12 mouse cellular contexts compared by ENCODE assay signal in genomic region chr12:17557967-17558345, GRCm38 (mm10). TPM values are rescaled to one million over a fixed set of nuclear protein-coding genes. Genes with fewer than 3 reads are reported as not detected.
A peak's percentile ranks its signal among the peaks of the same experiment; 100 is the strongest.
DNase-seq lines count a peak whose midpoint lies in the region; ATAC-seq lines count a peak whose summit lies in the region.
"Had no signal": no experiment of that assay in that cellular context is flagged by ENCODE, and none has a peak within 500 bp of the region (broad histone marks: within the 10 kb centered on the region; RNA-seq: fewer than 3 reads in every experiment).

No protein-coding gene starts in this region.

- DNase-seq in right cerebral cortex, postnatal 14 days: peak; percentile 26
- no peak for DNase-seq in right cerebral cortex, postnatal 25 days
- peak; percentile 86 to 90 for DNase-seq in cerebellum, postnatal 14 days
- DNase-seq in hindbrain, embryonic 11.5 days (ENCODE audit: low spot score): peak; percentile 36
- no peak for DNase-seq in T-cell, adult 2 months (ENCODE audit: low spot score)
- DNase-seq in liver, embryonic 11.5 days (ENCODE audit: low spot score): no peak
- DNase-seq: kidney, postnatal 14 days had no signal

- no peak overlapping the region for H3K4me3 ChIP-seq in hindbrain, embryonic 11.5 days (ENCODE audit: low read depth, low read length)
- H3K4me3 ChIP-seq in neural tube, embryonic 14.5 days (ENCODE audit: low read depth, low read length): no peak overlapping the region
- H3K4me3 ChIP-seq in liver, embryonic 11.5 days (ENCODE audit: low read depth, low read length): no peak overlapping the region
- H3K4me3 ChIP-seq: erythroblast, embryonic 14.5 days; limb, embryonic 13.5 days had no signal

- no peaks in the 10 kb centered on the region for H3K27me3 ChIP-seq in hindbrain, embryonic 11.5 days (ENCODE audit: control insufficient read depth, insufficient read depth, low read length)
- no peaks in the 10 kb centered on the region for H3K27me3 ChIP-seq in neural tube, embryonic 14.5 days (ENCODE audit: control insufficient read depth, insufficient read depth, low read length)
- H3K27me3 ChIP-seq in liver, embryonic 11.5 days (replicated peaks; ENCODE audit: control insufficient read depth, insufficient read depth, low read length): no peaks in the 10 kb centered on the region
- H3K27me3 ChIP-seq: limb, embryonic 13.5 days had no signal

- H3K9ac ChIP-seq in hindbrain, embryonic 11.5 days (ENCODE audit: low read depth, low read length): no peak overlapping the region
- no peak overlapping the region for H3K9ac ChIP-seq in neural tube, embryonic 14.5 days (replicated peaks; ENCODE audit: low read depth, low read length)
- H3K9ac ChIP-seq in liver, embryonic 11.5 days (ENCODE audit: low read depth, low read length): no peak overlapping the region
- H3K9ac ChIP-seq: limb, embryonic 13.5 days had no signal

- WGBS in hindbrain, embryonic 11.5 days: 27% methylated on average over 2 of the region's 2 CpGs
- WGBS in neural tube, embryonic 14.5 days: 21% methylated on average over 2 of the region's 2 CpGs
- 68% methylated on average over 2 of the region's 2 CpGs for WGBS in liver, embryonic 11.5 days

- H3K9me3 ChIP-seq in hindbrain, embryonic 11.5 days (ENCODE audit: control insufficient read depth, low read length): no peaks in the 10 kb centered on the region
- H3K9me3 ChIP-seq in neural tube, embryonic 14.5 days (ENCODE audit: control insufficient read depth, low read length): no peaks in the 10 kb centered on the region
- H3K9me3 ChIP-seq in liver, embryonic 11.5 days (ENCODE audit: control insufficient read depth, low read length): no peaks in the 10 kb centered on the region
- H3K9me3 ChIP-seq: G1E; limb, embryonic 13.5 days had no signal

- peaks cover 2% of the 10 kb centered on the region; the same call in 1 of the 2 replicates for H3K4me1 ChIP-seq in hindbrain, embryonic 11.5 days (replicated peaks; ENCODE audit: control insufficient read depth, insufficient read depth, low read length)
- no peaks in the 10 kb centered on the region; the same call in 1 of the 2 replicates for H3K4me1 ChIP-seq in neural tube, embryonic 14.5 days (ENCODE audit: control insufficient read depth, insufficient read depth, low read length)
- H3K4me1 ChIP-seq in liver, embryonic 11.5 days (replicated peaks; ENCODE audit: control insufficient read depth, insufficient read depth, low read length): no peaks in the 10 kb centered on the region

- H3K36me3 ChIP-seq in hindbrain, embryonic 11.5 days (ENCODE audit: control insufficient read depth, insufficient read depth, low read length): no peaks in the 10 kb centered on the region
- H3K36me3 ChIP-seq in neural tube, embryonic 14.5 days (ENCODE audit: control insufficient read depth, insufficient read depth, low read length): no peaks in the 10 kb centered on the region
- H3K36me3 ChIP-seq in liver, embryonic 11.5 days (ENCODE audit: control insufficient read depth, insufficient read depth, low read length): no peaks in the 10 kb centered on the region
- H3K36me3 ChIP-seq: limb, embryonic 13.5 days had no signal

- peak overlapping the region; percentile 87 for H3K27ac ChIP-seq in hindbrain, embryonic 11.5 days (ENCODE audit: low read depth, low read length)
- H3K27ac ChIP-seq in neural tube, embryonic 14.5 days (ENCODE audit: low read depth, low read length): peak overlapping the region; percentile 55; the same call in 1 of the 2 replicates
- H3K27ac ChIP-seq in liver, embryonic 11.5 days (ENCODE audit: low read depth, low read length): no peak overlapping the region
- H3K27ac ChIP-seq: limb, embryonic 13.5 days had no signal

- no peak overlapping the region for H3K4me2 ChIP-seq in hindbrain, embryonic 11.5 days (replicated peaks; ENCODE audit: low read depth, low read length)
- no peak overlapping the region for H3K4me2 ChIP-seq in neural tube, embryonic 14.5 days (ENCODE audit: low read depth, low read length)
- no peak overlapping the region for H3K4me2 ChIP-seq in liver, embryonic 11.5 days

- ATAC-seq in hindbrain, embryonic 11.5 days (ENCODE audit: low FRiP score): peak; percentile 58
- peak; percentile 58 for ATAC-seq in neural tube, embryonic 14.5 days (ENCODE audit: low read depth)
- no peak for ATAC-seq in liver, embryonic 11.5 days (replicated peaks; ENCODE audit: low FRiP score)
- ATAC-seq in activated CD4-positive, CD25-positive, alpha-beta regulatory T cell, adult 4 months: no peak

RNA-seq across cellular contexts. Expression of gene Odc1, which starts 13.4 kb away (rescaled TPM):
- polyA plus RNA-seq in hindbrain, embryonic 11.5 days (2014; fragmentation: Nextera tagmentation; extraction: Ambion mirVana): 267 and 302 TPM in 2 replicates
- polyA plus RNA-seq in neural tube, embryonic 14.5 days (2014; fragmentation: Nextera tagmentation; extraction: Ambion mirVana): 124 and 131 TPM in 2 replicates
- 446 and 497 TPM in 2 replicates for polyA plus RNA-seq in liver, embryonic 11.5 days (2014; fragmentation: Nextera tagmentation; extraction: Ambion mirVana)
- polyA plus RNA-seq in activated CD4-positive, CD25-positive, alpha-beta regulatory T cell, adult 4 months (2017; shearing (Covaris generic)): 10 to 100 TPM; 19.1 to 21.2 TPM

Comparison
In these comparisons a context has a peak if more than half of its experiments do, and no peak if none do; other contexts are left out.
1. DNase-seq: peak in right cerebral cortex, postnatal 14 days (single experiment), cerebellum, postnatal 14 days (2 of 2) and hindbrain, embryonic 11.5 days (single experiment); none in right cerebral cortex, postnatal 25 days (single experiment), T-cell, adult 2 months (single experiment) and liver, embryonic 11.5 days (single experiment).
2. ATAC-seq: peak in hindbrain, embryonic 11.5 days (single experiment) and neural tube, embryonic 14.5 days (single experiment); none in liver, embryonic 11.5 days (single experiment) and activated CD4-positive, CD25-positive, alpha-beta regulatory T cell, adult 4 months (single experiment).